In genomic region chr3:42892016-42892699, GRCm38 (mm10) we compare ENCODE assay signal across 18 mouse cellular contexts.
DNase-seq lines count a peak whose midpoint lies in the region; ATAC-seq and TF ChIP-seq lines count a peak whose summit lies in the region.
"Had no signal": no experiment of that assay in that cellular context is flagged by ENCODE, and none has a peak within 500 bp of the region (broad histone marks: within the 10 kb centered on the region; RNA-seq: fewer than 3 reads in every experiment).

No protein-coding gene starts in this region.

- H3K27ac ChIP-seq in embryonic facial prominence, embryonic 14.5 days (replicated peaks; ENCODE audit: low read depth, low read length), result no peak overlapping the region
- H3K27ac ChIP-seq in embryonic facial prominence, embryonic 10.5 days (replicated peaks), result no peak overlapping the region
- H3K27ac ChIP-seq in layer of hippocampus, adult 2 months, result no peak overlapping the region
- no peak overlapping the region for H3K27ac ChIP-seq in forebrain, embryonic 16.5 days (ENCODE audit: low read length)
- no peak overlapping the region for H3K27ac ChIP-seq in neural tube, embryonic 14.5 days (ENCODE audit: low read depth, low read length)
- H3K27ac ChIP-seq: limb, embryonic 12.5 days; liver, embryonic 12.5 days had no signal

- H3K9ac ChIP-seq in embryonic facial prominence, embryonic 14.5 days (ENCODE audit: low read depth, low read length), result no peak overlapping the region
- no peak overlapping the region for H3K9ac ChIP-seq in forebrain, embryonic 16.5 days (replicated peaks; ENCODE audit: low read depth, low read length)
- H3K9ac ChIP-seq in neural tube, embryonic 14.5 days (replicated peaks; ENCODE audit: low read depth, low read length), result no peak overlapping the region
- H3K9ac ChIP-seq: heart, embryonic 12.5 days; limb, embryonic 12.5 days; liver, embryonic 12.5 days; lung, embryonic 14.5 days had no signal

- DNase-seq in embryonic facial prominence, embryonic 14.5 days (ENCODE audit: low spot score), result peak; percentile 27
- no peak for DNase-seq in embryonic facial prominence, embryonic 10.5 days (ENCODE audit: low spot score)
- DNase-seq in layer of hippocampus, adult 9-11 months, result peak; percentile 4
- DNase-seq in layer of hippocampus, adult 2 months (ENCODE audit: low spot score in 2 of 2), result no peak
- DNase-seq in spleen, postnatal 10 days (ENCODE audit: low spot score in 2 of 2), result no peak
- DNase-seq: adrenal gland, postnatal 36 days; B cell, adult 2 months; heart, postnatal 14 days; kidney, adult 9 months; kidney, postnatal 36 days; lung, embryonic 14.5 days; lung, postnatal 36 days; thymus, adult 2 months had no signal

- no peaks in the 10 kb centered on the region for H3K36me3 ChIP-seq in embryonic facial prominence, embryonic 14.5 days (ENCODE audit: control insufficient read depth, insufficient read depth, low read length)
- no peaks in the 10 kb centered on the region for H3K36me3 ChIP-seq in embryonic facial prominence, embryonic 10.5 days (replicated peaks)
- H3K36me3 ChIP-seq in forebrain, embryonic 16.5 days (ENCODE audit: control insufficient read depth, insufficient read depth), result no peaks in the 10 kb centered on the region
- H3K36me3 ChIP-seq in neural tube, embryonic 14.5 days (ENCODE audit: control insufficient read depth, insufficient read depth, low read length), result no peaks in the 10 kb centered on the region
- H3K36me3 ChIP-seq: heart, embryonic 12.5 days; limb, embryonic 12.5 days; liver, embryonic 12.5 days had no signal

- H3K27me3 ChIP-seq in embryonic facial prominence, embryonic 14.5 days (replicated peaks; ENCODE audit: control insufficient read depth, insufficient read depth, low read length), result no peaks in the 10 kb centered on the region
- no peaks in the 10 kb centered on the region for H3K27me3 ChIP-seq in embryonic facial prominence, embryonic 10.5 days (replicated peaks; ENCODE audit: low read depth, poor library complexity, severe bottlenecking)
- H3K27me3 ChIP-seq in forebrain, embryonic 16.5 days (replicated peaks; ENCODE audit: control insufficient read depth, insufficient read depth, low read length), result no peaks in the 10 kb centered on the region
- H3K27me3 ChIP-seq in neural tube, embryonic 14.5 days (ENCODE audit: control insufficient read depth, insufficient read depth, low read length), result no peaks in the 10 kb centered on the region
- H3K27me3 ChIP-seq: heart, embryonic 12.5 days; limb, embryonic 12.5 days; liver, embryonic 12.5 days had no signal

- no peak for TF ChIP-seq CTCF in layer of hippocampus, adult 2 months (conservative IDR thresholded peaks at IDR 0.05)

- ATAC-seq in embryonic facial prominence, embryonic 14.5 days (ENCODE audit: low read depth), result no peak
- ATAC-seq in forebrain, embryonic 16.5 days, result peak; percentile 92
- ATAC-seq in neural tube, embryonic 14.5 days (ENCODE audit: low read depth), result peak; percentile 90
- ATAC-seq: liver, embryonic 12.5 days had no signal

- WGBS in embryonic facial prominence, embryonic 14.5 days, result 66% methylated on average over 7 of the region's 7 CpGs
- 88% methylated on average over 7 of the region's 7 CpGs for WGBS in embryonic facial prominence, embryonic 10.5 days
- WGBS in forebrain, embryonic 16.5 days, result 46% methylated on average over 7 of the region's 7 CpGs
- 63% methylated on average over 7 of the region's 7 CpGs for WGBS in neural tube, embryonic 14.5 days

- no peaks in the 10 kb centered on the region for H3K4me1 ChIP-seq in embryonic facial prominence, embryonic 14.5 days (ENCODE audit: control insufficient read depth, insufficient read depth, low read length)
- no peaks in the 10 kb centered on the region for H3K4me1 ChIP-seq in embryonic facial prominence, embryonic 10.5 days
- 0 out of 2 replicates have a peak, but pooled peaks cover 2% of the 10 kb centered on the region for H3K4me1 ChIP-seq in forebrain, embryonic 16.5 days (replicated peaks; ENCODE audit: control insufficient read depth, insufficient read depth, low read length)
- H3K4me1 ChIP-seq in neural tube, embryonic 14.5 days (ENCODE audit: control insufficient read depth, insufficient read depth, low read length), result no peaks in the 10 kb centered on the region
- H3K4me1 ChIP-seq: heart, embryonic 12.5 days; limb, embryonic 12.5 days; liver, embryonic 12.5 days had no signal

- H3K4me3 ChIP-seq in embryonic facial prominence, embryonic 14.5 days (ENCODE audit: low read depth, low read length), result no peak overlapping the region
- H3K4me3 ChIP-seq in embryonic facial prominence, embryonic 10.5 days, result no peak overlapping the region
- H3K4me3 ChIP-seq in layer of hippocampus, adult 2 months, result no peak overlapping the region
- H3K4me3 ChIP-seq in forebrain, embryonic 16.5 days (replicated peaks; ENCODE audit: low read length), result no peak overlapping the region
- no peak overlapping the region for H3K4me3 ChIP-seq in neural tube, embryonic 14.5 days (ENCODE audit: low read depth, low read length)
- H3K4me3 ChIP-seq: heart, embryonic 12.5 days; limb, embryonic 12.5 days; liver, embryonic 12.5 days had no signal

- H3K9me3 ChIP-seq in embryonic facial prominence, embryonic 14.5 days (ENCODE audit: control insufficient read depth, low read length), result no peaks in the 10 kb centered on the region
- no peaks in the 10 kb centered on the region for H3K9me3 ChIP-seq in embryonic facial prominence, embryonic 10.5 days
- no peaks in the 10 kb centered on the region for H3K9me3 ChIP-seq in forebrain, embryonic 16.5 days (ENCODE audit: control insufficient read depth, low read length)
- no peaks in the 10 kb centered on the region for H3K9me3 ChIP-seq in neural tube, embryonic 14.5 days (ENCODE audit: control insufficient read depth, low read length)
- H3K9me3 ChIP-seq: heart, embryonic 12.5 days; limb, embryonic 12.5 days; liver, embryonic 12.5 days had no signal

- H3K4me2 ChIP-seq in embryonic facial prominence, embryonic 14.5 days (ENCODE audit: low read depth, low read length), result no peak overlapping the region
- H3K4me2 ChIP-seq in forebrain, embryonic 16.5 days (ENCODE audit: low read length), result peak overlapping the region; percentile 16; the same call in 1 of the 2 replicates
- H3K4me2 ChIP-seq in neural tube, embryonic 14.5 days (ENCODE audit: low read depth, low read length), result no peak overlapping the region
- H3K4me2 ChIP-seq: heart, embryonic 12.5 days; limb, embryonic 12.5 days; liver, embryonic 12.5 days; lung, embryonic 14.5 days had no signal

Comparison
In these comparisons a context has a peak if more than half of its experiments do, and no peak if none do; other contexts are left out.
1. DNase-seq: peak in embryonic facial prominence, embryonic 14.5 days (single experiment) and layer of hippocampus, adult 9-11 months (single experiment); none in embryonic facial prominence, embryonic 10.5 days (single experiment), layer of hippocampus, adult 2 months (0 of 2) and spleen, postnatal 10 days (0 of 2).